Mouse (Mus musculus) adrenal gland, postnatal 36 days (tissue): ENCODE measurements around the gene Bach2. TPM values are rescaled to one million over a fixed set of nuclear protein-coding genes. Genes with fewer than 3 reads are reported as not detected.

ENCODE experiments used
- DNase-seq, 2 experiments: peaks; one replicate each; pipeline ENCODE4 v3.0.0; 2021; ENCODE audit warnings: mixed read lengths in 1 of 2
- total RNA-seq, 2 experiments: library from RNA; stranded (reverse); gene quantifications; 2 replicates each; pipeline ENCODE4 v1.2.3; 2021

The Bach2 gene
- total RNA-seq, 2 experiments from 2014 or later, result 3.5 to 5.4 TPM

GRCm38 (mm10) chr4:32293686-32294265 is 55.2 kb downstream of the Bach2 start:
- no peak for DNase-seq

- DNase-seq, result no peak
Measured at GRCm38 (mm10) chr4:32297071-32297671, 58.6 kb downstream of the Bach2 start.

- no peak for DNase-seq
Measured at GRCm38 (mm10) chr4:32299221-32299620, 60.6 kb downstream of the Bach2 start.

GRCm38 (mm10) chr4:32299970-32300369 is 61.4 kb downstream of the Bach2 start:
- DNase-seq, result no peak

GRCm38 (mm10) chr4:32302668-32303067 is 64.1 kb downstream of the Bach2 start:
- DNase-seq, result no peak

- DNase-seq, result no peak
Measured at GRCm38 (mm10) chr4:32303076-32303475, 64.5 kb downstream of the Bach2 start.

- DNase-seq, result peak; percentile 90 to 93
Measured at GRCm38 (mm10) chr4:32303674-32304073, 65.1 kb downstream of the Bach2 start.

GRCm38 (mm10) chr4:32304221-32304703 is 65.7 kb downstream of the Bach2 start:
- DNase-seq, result no peak

- no peak for DNase-seq
Measured at GRCm38 (mm10) chr4:32305036-32305615, 66.5 kb downstream of the Bach2 start.

GRCm38 (mm10) chr4:32305683-32306082 is 67.1 kb downstream of the Bach2 start:
- DNase-seq, result no peak

- DNase-seq, result no peak
Measured at GRCm38 (mm10) chr4:32306169-32306792, 67.7 kb downstream of the Bach2 start.

- DNase-seq, result no peak
Measured at GRCm38 (mm10) chr4:32307215-32307614, 68.6 kb downstream of the Bach2 start.

GRCm38 (mm10) chr4:32312171-32312946 is 73.8 kb downstream of the Bach2 start:
- no peak for DNase-seq

GRCm38 (mm10) chr4:32314919-32315318 is 76.3 kb downstream of the Bach2 start:
- DNase-seq, result no peak

- no peak for DNase-seq
Measured at GRCm38 (mm10) chr4:32318608-32319007, 80.0 kb downstream of the Bach2 start.

GRCm38 (mm10) chr4:32319327-32319726 is 80.7 kb downstream of the Bach2 start:
- no peak for DNase-seq

GRCm38 (mm10) chr4:32320039-32320438 is 81.4 kb downstream of the Bach2 start:
- no peak for DNase-seq

- no peak for DNase-seq
Measured at GRCm38 (mm10) chr4:32324111-32324510, 85.5 kb downstream of the Bach2 start.

- DNase-seq, result no peak
Measured at GRCm38 (mm10) chr4:32324967-32325366, 86.4 kb downstream of the Bach2 start.

- no peak for DNase-seq
Measured at GRCm38 (mm10) chr4:32325596-32325995, 87.0 kb downstream of the Bach2 start.

- DNase-seq, result no peak
Measured at GRCm38 (mm10) chr4:32326279-32326678, 87.7 kb downstream of the Bach2 start.

- no peak for DNase-seq
Measured at GRCm38 (mm10) chr4:32326860-32327259, 88.3 kb downstream of the Bach2 start.
